Mouse (Mus musculus) frontal cortex, adult 2 months (tissue): ENCODE data around the gene Dnajc22. TPM values are rescaled to one million over a fixed set of nuclear protein-coding genes. Genes with fewer than 3 reads are reported as not detected.
"Not testable (repeated sequence)": the region's sequence is repeated elsewhere in the genome, so short reads cannot be mapped to it uniquely, and the experiment has no call there.

Source experiments
- DNase-seq, 2 experiments: peaks; one replicate each; pipeline ENCODE4 v3.0.0; 2022; ENCODE audit warnings: low spot score in 1 of 2; ENCODE audit errors: extremely low spot score in 1 of 2
- polyA plus RNA-seq: library from polyadenylated mRNA; depleted of rRNA; stranded (reverse); fragments of >200 nt; gene quantifications from 2 replicates; pipeline ENCODE4 v1.2.3, GENCODE M21; 2012; rRNA removed

Dnajc22 gene
- polyA plus RNA-seq: 0.06 TPM in 1 of 2 replicates, not detected in the other

- DNase-seq: no peak
These were observed at the start of gene Dnajc22 for GRCm38 (mm10) chr15:99092870-99093269. Gene Dnajc22, plus strand, starts transcription at chr15:99093170.

GRCm38 (mm10) chr15:99044854-99045253 is 48.1 kb upstream of the Dnajc22 start:
- DNase-seq: no peak

- not testable (repeated sequence) for DNase-seq
These were observed 47.2 kb upstream of the Dnajc22 start for GRCm38 (mm10) chr15:99045734-99046133.

GRCm38 (mm10) chr15:99049473-99050253 is 43.3 kb upstream of the Dnajc22 start:
- DNase-seq: peak in 1 of 2 experiments; percentile 82

- DNase-seq: no peak
These were observed 39.6 kb upstream of the Dnajc22 start for GRCm38 (mm10) chr15:99053373-99053772.

GRCm38 (mm10) chr15:99055040-99055439 is 37.9 kb upstream of the Dnajc22 start, which contains the start of gene Prph:
Gene Prph, plus strand, starts transcription at chr15:99055174.
- DNase-seq: no peak

GRCm38 (mm10) chr15:99055511-99055961 is 37.4 kb upstream of the Dnajc22 start:
- DNase-seq: peak in 1 of 2 experiments; percentile 37

- no peak for DNase-seq
These were observed 36.6 kb upstream of the Dnajc22 start for GRCm38 (mm10) chr15:99056332-99056731.

GRCm38 (mm10) chr15:99065557-99066165 is 27.3 kb upstream of the Dnajc22 start:
- no peak for DNase-seq

GRCm38 (mm10) chr15:99071988-99072387 is 21.0 kb upstream of the Dnajc22 start:
- no peak for DNase-seq

GRCm38 (mm10) chr15:99074019-99074599 is 18.9 kb upstream of the Dnajc22 start, which contains the start of gene Troap:
Gene Troap, plus strand, starts transcription at chr15:99074575.
- no peak for DNase-seq

- peak; percentile 95 to 99 for DNase-seq
These were observed 18.2 kb upstream of the Dnajc22 start for GRCm38 (mm10) chr15:99074600-99075333.

- DNase-seq: not testable (repeated sequence)
These were observed 17.0 kb upstream of the Dnajc22 start for GRCm38 (mm10) chr15:99076011-99076410.

- no peak for DNase-seq
These were observed 14.6 kb upstream of the Dnajc22 start for GRCm38 (mm10) chr15:99078181-99078910.

GRCm38 (mm10) chr15:99079804-99080203 is 13.2 kb upstream of the Dnajc22 start:
- no peak for DNase-seq

GRCm38 (mm10) chr15:99082322-99082721 is 10.6 kb upstream of the Dnajc22 start:
- no peak for DNase-seq

- no peak for DNase-seq
These were observed 10.1 kb upstream of the Dnajc22 start for GRCm38 (mm10) chr15:99082840-99083239.

- DNase-seq: peak in 1 of 2 experiments; percentile 57
These were observed 9.7 kb upstream of the Dnajc22 start for GRCm38 (mm10) chr15:99083258-99083657.

- no peak for DNase-seq
These were observed 9.0 kb upstream of the Dnajc22 start for GRCm38 (mm10) chr15:99083867-99084557.
